Mouse (Mus musculus) left cerebral cortex, postnatal 25 days (tissue): ENCODE measurements around the gene Ccm2l. TPM values are rescaled to one million over a fixed set of nuclear protein-coding genes. Genes with fewer than 3 reads are reported as not detected.

ENCODE experiments used
- DNase-seq, 2 experiments: peaks; one replicate each; pipeline ENCODE4 v3.0.0; 2022; ENCODE audit warnings: low spot score in 2 of 2, mixed read lengths in 1 of 2
- intact Hi-C: fragments of 180-260 bp; cut with DNase I; formaldehyde crosslinking; loops from one replicate; pipeline ENCODE4 v1.15.1; 2025
- total RNA-seq, 2 experiments: library from RNA; stranded (reverse); gene quantifications; 2 replicates each; pipeline ENCODE4 v1.2.3; 2021

Ccm2l gene
- total RNA-seq, 2 experiments from 2014 or later, result 4.9 to 5.5 TPM

GRCm38 (mm10) chr2:153051095-153051494, 14.7 kb upstream of the Ccm2l start:
- intact Hi-C loops, result loop anchor here (10.0 kb wide), 1 partner anchor 136 kb away; the partner anchor contains the start of gene Mylk2
- DNase-seq, result no peak

DNA sequence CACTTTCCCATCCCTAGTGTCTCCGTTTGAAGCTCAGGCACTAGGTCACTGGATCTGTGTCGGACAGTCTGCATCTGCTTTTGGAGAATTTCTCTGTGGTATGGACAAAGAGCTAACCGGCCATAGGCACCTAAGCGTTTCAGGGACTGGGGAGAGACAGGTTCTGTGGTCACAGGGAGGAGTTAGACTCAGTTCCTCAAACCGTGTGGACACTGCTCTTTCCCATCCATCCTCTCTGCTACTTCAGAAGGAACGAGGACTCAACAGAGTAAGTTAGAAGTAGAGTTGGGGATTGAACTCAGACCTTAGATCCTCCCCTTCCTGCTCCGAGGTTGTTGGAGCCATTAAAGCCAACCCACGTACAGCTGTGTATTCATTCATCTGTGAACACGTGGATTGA, 14.2 kb upstream of the Ccm2l start:
- intact Hi-C loops, result loop anchor here (10.0 kb wide), 1 partner anchor 137 kb away; the partner anchor contains the start of gene Mylk2

GRCm38 (mm10) chr2:153052700-153053351, 12.9 kb upstream of the Ccm2l start:
- intact Hi-C loops, result loop anchor here (10.0 kb wide), 1 partner anchor 138 kb away; the partner anchor contains the start of gene Mylk2
- no peak for DNase-seq

More for the DNA sequence above, 14.2 kb upstream of the Ccm2l start:
- no peak for DNase-seq

GRCm38 (mm10) chr2:153053896-153054295, 11.9 kb upstream of the Ccm2l start:
- intact Hi-C loops, result loop anchor here (10.0 kb wide), 1 partner anchor 139 kb away; the partner anchor contains the start of gene Mylk2
- DNase-seq, result no peak

- no peak for DNase-seq
- intact Hi-C loops, result loop anchor here (10.0 kb wide), 1 partner anchor 141 kb away; the partner anchor contains the start of gene Mylk2
These were observed 10.4 kb upstream of the Ccm2l start for GRCm38 (mm10) chr2:153055270-153055920.

GRCm38 (mm10) chr2:153058365-153058764, 7.4 kb upstream of the Ccm2l start:
- DNase-seq, result no peak
- intact Hi-C loops, result loop anchor here (10.0 kb wide), 1 partner anchor 144 kb away; the partner anchor contains the start of gene Mylk2

- no peak for DNase-seq
- intact Hi-C loops, result no loop called here
These were observed 5.5 kb upstream of the Ccm2l start for GRCm38 (mm10) chr2:153060216-153060615.

- DNase-seq, result no peak
- intact Hi-C loops, result no loop called here
These were observed 2.4 kb upstream of the Ccm2l start for GRCm38 (mm10) chr2:153063394-153063793.

- DNase-seq, result no peak
- intact Hi-C loops, result no loop called here
These were observed 1.4 kb upstream of the Ccm2l start for GRCm38 (mm10) chr2:153064190-153064970.

GRCm38 (mm10) chr2:153066991-153067390, 1.2 kb downstream of the Ccm2l start:
- no peak for DNase-seq
- intact Hi-C loops, result no loop called here

- DNase-seq, result no peak
- intact Hi-C loops, result no loop called here
These were observed 5.2 kb downstream of the Ccm2l start for GRCm38 (mm10) chr2:153070762-153071490.

GRCm38 (mm10) chr2:153071491-153072184, 5.9 kb downstream of the Ccm2l start:
- intact Hi-C loops, result no loop called here
- DNase-seq, result peak; percentile 57 to 78

DNA sequence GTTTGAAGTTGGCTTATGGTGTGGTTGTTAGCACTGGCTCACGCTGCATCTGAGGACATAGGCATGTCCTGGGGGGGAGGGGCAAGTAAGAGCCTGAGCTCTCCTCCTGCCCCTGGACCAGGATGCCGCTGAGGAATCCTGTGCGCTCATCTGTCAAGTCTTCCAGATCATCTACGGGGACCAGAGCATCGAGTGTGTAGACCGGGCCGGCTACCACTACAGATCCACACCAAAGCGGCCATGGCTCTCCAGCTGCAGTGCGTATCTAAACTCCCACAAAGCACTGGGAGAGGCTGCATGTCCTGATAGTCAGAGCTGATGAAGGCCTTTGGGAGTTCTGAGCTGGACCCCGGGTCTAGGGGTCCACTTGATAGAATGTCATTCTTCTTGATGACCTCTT, 8.9 kb downstream of the Ccm2l start:
- no peak for DNase-seq
- intact Hi-C loops, result no loop called here

GRCm38 (mm10) chr2:153075961-153076360, 10.2 kb downstream of the Ccm2l start:
- intact Hi-C loops, result no loop called here
- DNase-seq, result no peak

GRCm38 (mm10) chr2:153080841-153081523, 15.2 kb downstream of the Ccm2l start:
- peak; percentile 76 to 87 for DNase-seq
- intact Hi-C loops, result loop anchor here (5.0 kb wide), 2 partner anchors 41 to 61 kb away; no protein-coding TSS in a partner anchor

GRCm38 (mm10) chr2:153081866-153082265, 16.1 kb downstream of the Ccm2l start:
- intact Hi-C loops, result loop anchor here (5.0 kb wide), 2 partner anchors 40 to 60 kb away; no protein-coding TSS in a partner anchor
- DNase-seq, result no peak

DNA sequence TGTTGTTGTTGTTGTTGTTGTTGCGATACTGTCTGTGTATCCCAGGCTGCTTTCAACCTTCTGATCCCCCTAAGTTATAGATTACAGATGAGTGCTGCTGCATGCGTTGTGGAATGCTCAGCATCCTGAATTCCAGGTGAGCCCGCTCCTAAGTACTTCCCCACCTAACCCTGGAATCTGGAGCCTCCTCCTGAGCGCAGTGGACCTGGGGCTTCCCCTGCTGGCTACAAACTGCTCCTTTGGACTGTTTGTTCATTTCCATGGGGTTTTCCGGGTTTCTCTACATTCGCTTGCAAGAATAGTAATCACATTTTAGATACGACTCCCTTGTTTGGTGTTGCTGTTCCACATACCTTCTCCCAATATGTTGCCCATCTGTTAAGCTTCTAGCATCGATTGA, 17.5 kb downstream of the Ccm2l start:
- DNase-seq, result no peak
- intact Hi-C loops, result loop anchor here (5.0 kb wide), 2 partner anchors 39 to 59 kb away; no protein-coding TSS in a partner anchor

GRCm38 (mm10) chr2:153083824-153084223, 18.1 kb downstream of the Ccm2l start:
- intact Hi-C loops, result loop anchor here (5.0 kb wide), 2 partner anchors 38 to 58 kb away; no protein-coding TSS in a partner anchor
- DNase-seq, result no peak
